Mouse (Mus musculus) fibroblast of lung, adult 2 months (primary cell): Measurements from ENCODE around the gene Cd177.
"Not testable (repeated sequence)": the region's sequence is repeated elsewhere in the genome, so short reads cannot be mapped to it uniquely, and the experiment has no call there.

Experiments used
- DNase-seq: peaks from one replicate; pipeline ENCODE4 v3.0.0-alpha.2; 2011; ENCODE audit warnings: low read depth

Cd177 gene

DNA sequence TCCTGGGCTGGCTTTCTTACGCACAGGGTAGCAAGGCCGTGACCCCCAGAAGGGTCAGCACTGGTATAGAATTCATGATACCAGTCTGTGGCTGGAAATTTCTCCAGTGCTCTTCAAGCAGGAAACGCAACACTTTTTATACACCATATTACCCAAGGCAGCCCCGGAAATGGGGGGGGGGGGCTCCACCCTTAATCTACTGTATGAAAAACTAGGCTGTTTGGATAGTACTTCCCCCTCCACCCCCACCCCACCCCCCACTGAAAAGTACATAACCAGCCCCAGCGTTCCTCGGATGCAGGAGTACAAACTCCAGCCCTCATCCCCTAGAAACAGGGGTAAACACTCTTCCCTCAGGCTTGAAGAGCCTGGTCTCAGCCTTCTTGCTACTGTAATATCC is at the start of gene Cd177:
Gene Cd177, minus strand, starts transcription at position 101 of the 400 bp plus-strand sequence.
- no peak for DNase-seq

DNA sequence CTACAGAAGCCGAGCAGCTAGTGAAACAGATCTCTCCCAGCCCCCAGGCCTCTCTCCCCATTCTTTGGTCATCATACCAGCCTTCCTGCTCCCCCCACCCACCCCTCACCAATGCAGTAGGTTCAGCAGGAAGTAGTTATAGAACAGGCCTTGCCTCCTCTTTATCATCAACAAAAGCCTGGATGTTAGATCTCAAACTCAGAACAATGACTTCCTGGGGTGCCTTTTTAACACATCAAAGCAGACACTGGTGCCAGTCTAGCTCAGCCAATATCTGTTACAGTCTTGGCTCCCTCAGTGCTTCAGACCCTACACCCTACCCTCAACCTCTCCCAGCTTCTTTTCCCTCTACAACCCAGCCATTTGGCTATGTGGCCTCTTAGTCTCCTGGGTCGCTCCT is 48.9 kb upstream of the Cd177 start:
- no peak for DNase-seq

- peak; percentile 33 for DNase-seq
These were observed 44.7 kb upstream of the Cd177 start for GRCm38 (mm10) chr7:24804826-24805225.

GRCm38 (mm10) chr7:24802149-24802767 is 42.1 kb upstream of the Cd177 start:
- no peak for DNase-seq

- no peak for DNase-seq
These were observed 37.8 kb upstream of the Cd177 start for GRCm38 (mm10) chr7:24797918-24798317.

DNA sequence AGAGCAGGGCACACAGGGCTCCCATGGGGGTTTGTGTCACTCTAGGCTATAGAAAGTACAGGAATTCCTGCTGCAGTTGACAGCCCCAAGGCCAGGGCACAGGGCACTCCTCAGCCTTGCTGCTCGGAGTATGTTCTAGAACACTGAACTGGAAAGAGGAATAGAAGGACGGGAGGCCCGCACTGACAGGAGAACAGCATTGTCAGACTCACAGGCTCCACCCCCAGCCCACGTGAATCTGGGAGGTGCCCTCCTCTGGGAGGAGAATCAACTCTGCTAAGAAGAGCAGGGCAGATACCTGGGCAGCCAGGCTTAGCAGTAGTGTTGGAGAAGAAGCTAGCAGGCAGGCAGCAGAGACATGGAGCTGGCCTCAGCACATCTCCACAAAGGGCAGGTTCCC is 16.8 kb upstream of the Cd177 start, which contains the start of gene Ceacam10:
Gene Ceacam10, plus strand, starts transcription at position 289 of the 400 bp plus-strand sequence.
- DNase-seq = not testable (repeated sequence)

DNA sequence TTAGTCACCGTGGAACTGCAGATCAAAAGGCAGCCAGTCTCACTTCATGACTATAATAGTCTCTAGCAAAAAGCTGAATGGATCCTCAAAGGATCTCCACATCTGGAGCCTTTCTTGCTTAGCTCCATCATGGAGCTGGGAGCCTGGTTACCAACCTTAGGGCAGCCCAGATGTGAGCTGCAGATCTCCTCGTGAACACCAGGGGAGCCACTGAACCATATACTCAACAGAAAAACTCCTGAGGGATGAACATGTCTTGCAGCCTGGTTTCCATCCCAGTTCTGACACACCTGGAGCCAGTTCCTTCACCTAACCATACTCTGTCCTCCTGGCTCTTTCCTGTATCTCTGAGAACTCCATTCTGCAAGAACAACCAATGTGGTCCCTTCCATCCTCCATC is 16.0 kb upstream of the Cd177 start:
- no peak for DNase-seq

DNA sequence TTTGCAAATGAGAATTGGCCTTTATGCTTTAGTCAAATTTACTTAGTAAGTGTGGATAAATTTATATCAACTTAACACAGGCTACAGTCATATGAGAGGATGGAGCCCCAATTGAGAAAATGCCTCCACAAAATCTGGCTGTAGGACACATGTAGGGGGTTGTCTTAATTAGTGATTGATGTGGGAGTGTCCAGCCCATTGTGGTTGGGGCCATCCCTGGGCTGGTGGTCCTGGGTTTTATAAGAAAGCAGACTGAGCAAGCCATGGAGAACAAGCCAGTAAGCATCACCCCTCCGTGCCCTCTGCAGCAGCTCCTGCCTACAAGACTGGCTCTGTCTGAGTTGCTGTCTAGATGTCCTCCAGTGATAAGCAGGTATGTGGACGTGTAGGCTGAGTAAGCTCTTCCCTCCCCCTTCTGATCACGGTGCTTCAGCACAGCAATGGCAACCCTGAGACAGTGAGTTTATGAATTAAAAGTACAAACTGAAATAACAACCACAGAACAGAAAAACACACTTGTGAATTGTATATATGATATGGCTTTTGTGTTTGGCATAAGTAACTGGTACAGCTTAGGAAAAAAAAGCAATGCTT is 13.9 kb upstream of the Cd177 start:
- no peak for DNase-seq

DNA sequence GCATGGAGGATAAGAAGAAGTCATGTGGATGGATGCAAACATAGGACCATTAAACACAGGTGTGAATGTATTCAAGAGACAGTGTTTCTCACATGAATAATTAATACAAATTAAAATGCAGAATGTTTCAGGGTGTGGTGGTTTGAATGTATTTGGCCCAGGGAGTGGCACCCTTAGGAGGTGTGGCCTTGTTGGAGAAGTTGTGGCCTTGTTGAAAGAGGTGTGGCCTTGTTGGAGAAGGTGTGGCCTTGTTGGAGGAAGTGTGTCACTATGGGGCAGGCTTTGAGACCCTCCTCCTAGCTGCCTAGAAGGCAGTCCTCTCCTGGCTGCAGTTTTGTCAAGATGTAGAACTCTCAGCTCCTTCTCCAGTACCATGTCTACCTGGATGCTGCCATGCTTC is 11.2 kb upstream of the Cd177 start:
- no peak for DNase-seq

- DNase-seq = no peak
These were observed 2.5 kb upstream of the Cd177 start for GRCm38 (mm10) chr7:24762574-24762973.

GRCm38 (mm10) chr7:24761161-24761560 is 1.1 kb upstream of the Cd177 start:
- no peak for DNase-seq

- DNase-seq = no peak
These were observed 1.6 kb downstream of the Cd177 start for GRCm38 (mm10) chr7:24758520-24758919.

DNA sequence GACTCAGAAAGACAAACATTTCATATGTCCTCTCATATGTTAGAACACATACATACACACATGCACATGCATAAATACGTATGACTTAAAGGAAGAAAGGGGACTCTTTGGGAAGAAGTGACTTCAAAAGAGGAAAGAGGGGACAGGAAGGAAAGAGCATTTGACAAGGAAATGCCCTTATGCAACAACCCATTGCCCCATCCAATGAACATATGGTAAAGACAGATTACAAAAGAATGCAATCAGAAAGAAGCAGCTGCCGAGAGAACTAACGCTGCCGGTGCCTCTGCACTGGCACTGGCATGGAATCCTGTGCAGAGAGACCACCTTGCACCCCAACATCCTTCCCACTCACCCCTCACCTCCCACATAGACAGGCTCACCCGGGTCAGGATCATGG is 6.6 kb downstream of the Cd177 start:
- no peak for DNase-seq

GRCm38 (mm10) chr7:24751610-24752009 is 8.5 kb downstream of the Cd177 start:
- DNase-seq = no peak

GRCm38 (mm10) chr7:24750695-24751094 is 9.4 kb downstream of the Cd177 start:
- DNase-seq = no peak

GRCm38 (mm10) chr7:24735970-24736670 is 24.0 kb downstream of the Cd177 start:
- no peak for DNase-seq

- not testable (repeated sequence) for DNase-seq
These were observed 33.3 kb downstream of the Cd177 start, which contains the start of gene Gm4763 for GRCm38 (mm10) chr7:24726808-24727207. Gm4763 (minus strand) TSS chr7:24726908.

GRCm38 (mm10) chr7:24715039-24715438 is 45.1 kb downstream of the Cd177 start:
- no peak for DNase-seq

- DNase-seq = no peak
These were observed 51.2 kb downstream of the Cd177 start, which contains the start of gene BC049730 for GRCm38 (mm10) chr7:24708832-24709292. BC049730 (plus strand) TSS chr7:24709242.

- DNase-seq = not testable (repeated sequence)
These were observed 57.3 kb downstream of the Cd177 start for GRCm38 (mm10) chr7:24702841-24703240.

- DNase-seq = not testable (repeated sequence)
These were observed 62.2 kb downstream of the Cd177 start for GRCm38 (mm10) chr7:24697891-24698290.
